Mouse (Mus musculus) G1E (cell line): Measurements from ENCODE around the gene Pcbp3.

Experiments
- CTCF ChIP-seq: IDR thresholded peaks from 2 replicates; pipeline ENCODE4 v1.5.1; 2012; ENCODE audit warnings: low read depth, low read length, inconsistent platforms, mixed read lengths
- GATA1 ChIP-seq: IDR thresholded peaks from 2 replicates; pipeline ENCODE4 v1.6.1; 2012; ENCODE audit warnings: borderline replicate concordance, low read length, inconsistent platforms, mixed read lengths
- GATA2 ChIP-seq: IDR thresholded peaks from 2 replicates; pipeline ENCODE4 v1.6.1; 2012; ENCODE audit warnings: low read depth, low read length, inconsistent platforms, borderline replicate concordance
- POLR2AphosphoS5 ChIP-seq: IDR thresholded peaks from 2 replicates; pipeline ENCODE4 v1.6.1; 2012; ENCODE audit warnings: low read depth, low read length, inconsistent platforms; ENCODE audit not compliant: insufficient replicate concordance
- TAL1 ChIP-seq: conservative IDR thresholded peaks from 2 replicates; pipeline ENCODE4 v1.6.1; 2012; ENCODE audit warnings: low read depth, low read length, inconsistent platforms, mixed read lengths

DNA sequence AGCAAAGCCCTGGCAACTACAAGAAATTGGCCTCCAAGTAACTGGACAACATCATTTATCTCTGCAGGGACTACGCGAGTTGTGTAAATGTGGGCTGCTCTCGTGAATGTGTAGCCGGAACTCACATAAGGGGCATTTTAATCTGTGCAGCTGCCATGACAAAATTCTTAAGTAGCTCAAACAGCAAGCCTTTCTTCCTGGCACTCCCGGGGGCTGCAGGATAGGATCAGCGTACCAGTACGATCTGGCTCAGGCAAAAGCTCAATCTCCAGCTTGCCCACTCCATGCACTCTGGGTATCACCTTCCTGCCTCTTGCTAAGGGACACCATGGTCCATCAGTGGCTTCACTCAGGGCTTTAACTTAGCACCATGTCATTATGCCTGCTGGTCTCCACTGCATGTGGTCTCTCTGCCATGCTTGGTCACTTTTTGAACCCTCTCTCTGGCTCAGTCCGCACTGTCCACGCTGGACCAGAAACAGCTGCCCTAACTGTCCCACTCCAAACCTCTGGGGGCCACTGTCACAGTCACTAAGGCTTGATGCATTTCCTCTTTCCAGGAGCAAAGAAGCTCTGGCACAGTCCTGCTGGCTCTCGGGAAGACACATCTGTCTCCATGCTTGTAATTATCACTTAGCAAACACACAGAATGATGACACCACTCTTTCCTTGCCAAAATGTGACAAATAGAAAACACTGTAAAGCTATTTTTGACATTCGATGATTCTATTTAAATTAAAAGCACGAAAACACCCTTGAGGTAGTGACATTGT is 102.1 kb downstream of the Pcbp3 start:
- TF ChIP-seq CTCF, result no peak
- no peak for TF ChIP-seq TAL1
- no peak for TF ChIP-seq GATA1
- TF ChIP-seq GATA2, result no peak
- no peak for TF ChIP-seq POLR2AphosphoS5
